Mouse (Mus musculus) stomach, postnatal 0 days (tissue): ENCODE data around the gene Ntng2.

Experiments
- CTCF ChIP-seq: IDR thresholded peaks from 2 replicates; pipeline ENCODE4 v1.5.1; 2016; ENCODE audit warnings: antibody characterized with exemption, low read depth, mild to moderate bottlenecking, moderate library complexity
- EP300 ChIP-seq: optimal IDR thresholded peaks from 2 replicates; pipeline ENCODE3; 2016; ENCODE audit warnings: antibody characterized with exemption

- TF ChIP-seq CTCF = no peak
- TF ChIP-seq EP300 = no peak
Measured at GRCm38 (mm10) chr2:29246275-29246674, 6.5 kb downstream of the Ntng2 start.
